Mouse (Mus musculus): ENCODE results near the gene Arrdc2. TPM values are rescaled to one million over a fixed set of nuclear protein-coding genes. Genes with fewer than 3 reads are reported as not detected.
A peak's percentile ranks its signal among the peaks of the same experiment; 100 is the strongest.
"Not testable (repeated sequence)": the region's sequence is repeated elsewhere in the genome, so short reads cannot be mapped to it uniquely, and the experiment has no call there.

Gene Arrdc2
- polyA plus RNA-seq, 1 experiment: 27.8 TPM

GRCm38 (mm10) chr8:70832371-70832770 is 7.1 kb downstream of the Arrdc2 start:
- peak overlapping the region; percentile 98 for H3K27ac ChIP-seq (ENCODE audit: insufficient read depth, low read depth, low read length)
- H3K4me3 ChIP-seq (ENCODE audit: insufficient read depth, low read length): no peak overlapping the region
- TF ChIP-seq POLR2A (IDR thresholded peaks at IDR 0.05; ENCODE audit: borderline replicate concordance, low read depth, low read length) (no peak), CTCF (IDR thresholded peaks at IDR 0.05; ENCODE audit: low read depth, low read length) (no peak)
- peaks cover 33% of the 10 kb centered on the region for H3K4me1 ChIP-seq (ENCODE audit: control insufficient read depth, insufficient read depth, low read length)

- H3K4me1 ChIP-seq (ENCODE audit: control insufficient read depth, insufficient read depth, low read length): peaks cover 30% of the 10 kb centered on the region
- TF ChIP-seq CTCF (IDR thresholded peaks at IDR 0.05; ENCODE audit: low read depth, low read length): no peak
- TF ChIP-seq POLR2A (IDR thresholded peaks at IDR 0.05; ENCODE audit: borderline replicate concordance, low read depth, low read length): no peak
- H3K4me3 ChIP-seq (ENCODE audit: insufficient read depth, low read length): no peak overlapping the region
- no peak overlapping the region for H3K27ac ChIP-seq (ENCODE audit: insufficient read depth, low read depth, low read length)
Observed at GRCm38 (mm10) chr8:70831517-70831916, 8.0 kb downstream of the Arrdc2 start.

- Histone ChIP-seq H3K4me3 (ENCODE audit: insufficient read depth, low read length) (no peak overlapping the region), H3K27ac (ENCODE audit: insufficient read depth, low read depth, low read length) (no peak overlapping the region), H3K4me1 (ENCODE audit: control insufficient read depth, insufficient read depth, low read length) (peaks cover 15% of the 10 kb centered on the region)
- TF ChIP-seq POLR2A (IDR thresholded peaks at IDR 0.05; ENCODE audit: borderline replicate concordance, low read depth, low read length) (no peak), CTCF (IDR thresholded peaks at IDR 0.05; ENCODE audit: low read depth, low read length) (no peak)
Observed at GRCm38 (mm10) chr8:70827796-70828195, 11.7 kb downstream of the Arrdc2 start.

- no peak overlapping the region for H3K4me3 ChIP-seq (ENCODE audit: insufficient read depth, low read length)
- no peak overlapping the region for H3K27ac ChIP-seq (ENCODE audit: insufficient read depth, low read depth, low read length)
- TF ChIP-seq POLR2A (IDR thresholded peaks at IDR 0.05; ENCODE audit: borderline replicate concordance, low read depth, low read length): no peak
- no peak for TF ChIP-seq CTCF (IDR thresholded peaks at IDR 0.05; ENCODE audit: low read depth, low read length)
- peaks cover 8% of the 10 kb centered on the region for H3K4me1 ChIP-seq (ENCODE audit: control insufficient read depth, insufficient read depth, low read length)
Observed at GRCm38 (mm10) chr8:70827010-70827409, 12.5 kb downstream of the Arrdc2 start.

GRCm38 (mm10) chr8:70825816-70826215 is 13.7 kb downstream of the Arrdc2 start:
- TF ChIP-seq CTCF (IDR thresholded peaks at IDR 0.05; ENCODE audit: low read depth, low read length): no peak
- TF ChIP-seq POLR2A (IDR thresholded peaks at IDR 0.05; ENCODE audit: borderline replicate concordance, low read depth, low read length): no peak
- peaks cover 3% of the 10 kb centered on the region; the same call in 1 of the 2 replicates for H3K4me1 ChIP-seq (ENCODE audit: control insufficient read depth, insufficient read depth, low read length)
- no peak overlapping the region for H3K27ac ChIP-seq (ENCODE audit: insufficient read depth, low read depth, low read length)
- H3K4me3 ChIP-seq (ENCODE audit: insufficient read depth, low read length): no peak overlapping the region

GRCm38 (mm10) chr8:70823802-70824201 is 15.7 kb downstream of the Arrdc2 start:
- Histone ChIP-seq H3K4me1 (ENCODE audit: control insufficient read depth, insufficient read depth, low read length) (0 out of 2 replicates have a peak, but pooled peaks cover 3% of the 10 kb centered on the region), H3K4me3 (ENCODE audit: insufficient read depth, low read length) (no peak overlapping the region), H3K27ac (ENCODE audit: insufficient read depth, low read depth, low read length) (no peak overlapping the region)
- no peak for TF ChIP-seq POLR2A (IDR thresholded peaks at IDR 0.05; ENCODE audit: borderline replicate concordance, low read depth, low read length)
- no peak for TF ChIP-seq CTCF (IDR thresholded peaks at IDR 0.05; ENCODE audit: low read depth, low read length)

GRCm38 (mm10) chr8:70822594-70822993 is 16.9 kb downstream of the Arrdc2 start:
- not testable (repeated sequence) for H3K27ac ChIP-seq (ENCODE audit: insufficient read depth, low read depth, low read length); H3K4me1 ChIP-seq (ENCODE audit: control insufficient read depth, insufficient read depth, low read length); H3K4me3 ChIP-seq (ENCODE audit: insufficient read depth, low read length)

GRCm38 (mm10) chr8:70821992-70822391 is 17.5 kb downstream of the Arrdc2 start:
- 0 out of 2 replicates have a peak, but pooled peaks cover 3% of the 10 kb centered on the region for H3K4me1 ChIP-seq (ENCODE audit: control insufficient read depth, insufficient read depth, low read length)
- TF ChIP-seq CTCF (IDR thresholded peaks at IDR 0.05; ENCODE audit: low read depth, low read length) (no peak), POLR2A (IDR thresholded peaks at IDR 0.05; ENCODE audit: borderline replicate concordance, low read depth, low read length) (no peak)
- H3K4me3 ChIP-seq (ENCODE audit: insufficient read depth, low read length): no peak overlapping the region
- no peak overlapping the region for H3K27ac ChIP-seq (ENCODE audit: insufficient read depth, low read depth, low read length)

- TF ChIP-seq CTCF (IDR thresholded peaks at IDR 0.05; ENCODE audit: low read depth, low read length): peak; percentile 82
- no peak for TF ChIP-seq POLR2A (IDR thresholded peaks at IDR 0.05; ENCODE audit: borderline replicate concordance, low read depth, low read length)
- 0 out of 2 replicates have a peak, but pooled peaks cover 3% of the 10 kb centered on the region for H3K4me1 ChIP-seq (ENCODE audit: control insufficient read depth, insufficient read depth, low read length)
- H3K27ac ChIP-seq (ENCODE audit: insufficient read depth, low read depth, low read length): no peak overlapping the region
- H3K4me3 ChIP-seq (ENCODE audit: insufficient read depth, low read length): no peak overlapping the region
Observed at GRCm38 (mm10) chr8:70821399-70821962, 18.0 kb downstream of the Arrdc2 start.

- TF ChIP-seq CTCF (IDR thresholded peaks at IDR 0.05; ENCODE audit: low read depth, low read length): no peak
- no peak for TF ChIP-seq POLR2A (IDR thresholded peaks at IDR 0.05; ENCODE audit: borderline replicate concordance, low read depth, low read length)
- Histone ChIP-seq H3K4me3 (ENCODE audit: insufficient read depth, low read length) (no peak overlapping the region), H3K27ac (ENCODE audit: insufficient read depth, low read depth, low read length) (no peak overlapping the region), H3K4me1 (ENCODE audit: control insufficient read depth, insufficient read depth, low read length) (0 out of 2 replicates have a peak, but pooled peaks cover 3% of the 10 kb centered on the region)
Observed at GRCm38 (mm10) chr8:70820101-70820935, 19.2 kb downstream of the Arrdc2 start.
